Mouse (Mus musculus) heart, embryonic 10.5 days (tissue): ENCODE measurements around the gene Il10. TPM values are rescaled to one million over a fixed set of nuclear protein-coding genes. Genes with fewer than 3 reads are reported as not detected.

ENCODE experiments used
- DNase-seq: peaks from one replicate; pipeline ENCODE4 v3.0.0-alpha.2; 2017; ENCODE audit warnings: low spot score
- H3K27ac ChIP-seq: fragments of 300-500 bp; sonication (generic); 2 replicates; pipeline ENCODE4 v1.5.1; 2016; ENCODE audit warnings: mild to moderate bottlenecking
- H3K27me3 ChIP-seq: fragments of 300-500 bp; sonication (generic); 2 replicates; pipeline ENCODE4 v1.6.1; 2016; ENCODE audit warnings: mild to moderate bottlenecking; ENCODE audit not compliant: poor library complexity, insufficient read depth, severe bottlenecking
- H3K36me3 ChIP-seq: fragments of 300-500 bp; sonication (generic); 2 replicates; pipeline ENCODE4 v1.6.1; 2016; ENCODE audit warnings: mild to moderate bottlenecking, moderate library complexity
- H3K4me1 ChIP-seq: fragments of 300-500 bp; sonication (generic); 2 replicates; pipeline ENCODE4 v1.6.1; 2016; ENCODE audit warnings: mild to moderate bottlenecking
- H3K4me3 ChIP-seq: fragments of 300-500 bp; sonication (generic); 2 replicates; pipeline ENCODE4 v1.5.1; 2016; ENCODE audit warnings: mild to moderate bottlenecking, moderate library complexity
- H3K9me3 ChIP-seq: fragments of 300-500 bp; sonication (generic); 2 replicates; pipeline ENCODE4 v1.6.1; 2016; ENCODE audit warnings: mild to moderate bottlenecking, moderate library complexity
- WGBS: fragments of 180-500 bp; shearing (Covaris S2); methylation state at CpG from one replicate; pipeline ENCODE4 v1.1.7; 2016; 5-methylcytosine and 5-hydroxymethylcytosine counted together
- polyA plus RNA-seq: library from polyadenylated mRNA; unstranded; fragments of >200 nt; fragmentation: Nextera tagmentation; extraction: Ambion mirVana; gene quantifications from 2 replicates; pipeline ENCODE4 v1.2.1, GENCODE M21; 2016

Gene Il10
- polyA plus RNA-seq, 1 experiment from 2014 or later = not detected

DNA sequence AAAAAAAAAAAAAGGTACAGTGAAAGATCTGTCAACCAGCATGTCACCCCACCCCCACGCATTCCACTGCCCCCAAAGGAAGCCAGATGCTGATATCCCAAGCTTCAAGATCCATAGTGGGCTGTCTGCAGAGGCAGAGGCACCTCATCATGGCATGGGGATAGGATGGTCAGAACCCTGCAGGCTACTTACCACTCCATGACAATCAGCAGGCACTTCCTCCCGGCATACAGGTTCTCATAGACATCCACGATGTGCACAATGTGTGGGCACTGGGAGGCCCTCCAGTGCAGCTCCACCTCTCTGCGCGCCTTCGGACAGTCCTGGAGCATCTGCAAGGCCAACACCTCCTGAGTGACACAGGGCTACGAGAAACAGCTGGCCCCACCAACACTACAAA lies 38.8 kb downstream of the Il10 start:
- no peak for DNase-seq
- Histone ChIP-seq H3K4me3 (no peak overlapping the region), H3K36me3 (peaks cover 46% of the 10 kb centered on the region), H3K4me1 (peaks cover 65% of the 10 kb centered on the region), H3K27me3 (no peaks in the 10 kb centered on the region), H3K9me3 (no peaks in the 10 kb centered on the region), H3K27ac (0 out of 2 replicates have a peak overlapping the region, but pooled peaks have one; percentile 37)
- 45% methylated on average over 7 of the region's 7 CpGs for WGBS

DNA sequence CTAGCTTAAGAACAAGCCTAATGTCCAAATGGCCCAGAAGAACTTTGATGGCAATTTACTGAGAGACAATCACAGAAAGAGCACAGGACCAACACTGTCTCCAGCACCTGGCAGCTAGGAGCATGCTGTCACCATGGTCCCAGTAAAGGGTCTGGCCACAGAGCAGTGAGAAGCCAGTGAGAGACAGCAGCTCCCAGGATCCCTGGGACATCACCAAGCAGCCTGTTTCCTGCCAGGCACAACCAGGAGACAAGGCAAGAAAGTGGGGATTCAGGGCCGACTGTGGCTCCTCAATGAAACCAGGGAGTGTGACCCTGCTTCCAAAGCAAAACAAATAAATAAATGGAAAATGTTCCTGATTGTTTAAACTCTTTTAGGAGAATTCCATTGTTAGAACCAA lies 39.8 kb downstream of the Il10 start:
- Histone ChIP-seq H3K9me3 (no peaks in the 10 kb centered on the region), H3K4me3 (no peak overlapping the region), H3K27ac (peak overlapping the region; percentile 37; the same call in 1 of the 2 replicates), H3K4me1 (peaks cover 69% of the 10 kb centered on the region), H3K27me3 (no peaks in the 10 kb centered on the region), H3K36me3 (peaks cover 37% of the 10 kb centered on the region)
- WGBS = 52% methylated on average over 1 of the region's 1 CpGs
- no peak for DNase-seq

DNA sequence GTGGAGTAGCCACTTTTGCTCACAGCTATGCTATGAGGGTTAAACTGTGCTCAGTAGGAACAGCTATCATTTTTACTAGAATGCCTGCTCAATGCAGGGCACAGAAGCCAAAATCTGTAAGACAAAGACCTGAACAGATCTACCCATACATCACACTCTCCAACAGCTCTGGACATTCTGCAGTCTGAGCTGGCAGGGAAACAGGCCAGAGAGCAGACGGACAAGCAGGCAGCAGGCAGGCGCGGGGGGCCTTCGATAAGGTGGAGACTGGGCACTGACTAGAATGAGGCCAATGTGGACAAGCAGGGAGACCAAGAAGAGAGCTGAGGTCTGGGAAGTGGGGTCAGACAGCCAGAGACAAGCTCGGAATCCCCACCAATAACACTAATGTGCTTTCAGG lies 40.2 kb downstream of the Il10 start:
- Histone ChIP-seq H3K36me3 (peaks cover 33% of the 10 kb centered on the region), H3K4me1 (peaks cover 74% of the 10 kb centered on the region), H3K9me3 (no peaks in the 10 kb centered on the region), H3K27me3 (no peaks in the 10 kb centered on the region), H3K4me3 (no peak overlapping the region), H3K27ac (peak overlapping the region; percentile 37; the same call in 1 of the 2 replicates)
- whole genome bisulfite sequencing = 79% methylated on average over 5 of the region's 5 CpGs
- no peak for DNase-seq

DNA sequence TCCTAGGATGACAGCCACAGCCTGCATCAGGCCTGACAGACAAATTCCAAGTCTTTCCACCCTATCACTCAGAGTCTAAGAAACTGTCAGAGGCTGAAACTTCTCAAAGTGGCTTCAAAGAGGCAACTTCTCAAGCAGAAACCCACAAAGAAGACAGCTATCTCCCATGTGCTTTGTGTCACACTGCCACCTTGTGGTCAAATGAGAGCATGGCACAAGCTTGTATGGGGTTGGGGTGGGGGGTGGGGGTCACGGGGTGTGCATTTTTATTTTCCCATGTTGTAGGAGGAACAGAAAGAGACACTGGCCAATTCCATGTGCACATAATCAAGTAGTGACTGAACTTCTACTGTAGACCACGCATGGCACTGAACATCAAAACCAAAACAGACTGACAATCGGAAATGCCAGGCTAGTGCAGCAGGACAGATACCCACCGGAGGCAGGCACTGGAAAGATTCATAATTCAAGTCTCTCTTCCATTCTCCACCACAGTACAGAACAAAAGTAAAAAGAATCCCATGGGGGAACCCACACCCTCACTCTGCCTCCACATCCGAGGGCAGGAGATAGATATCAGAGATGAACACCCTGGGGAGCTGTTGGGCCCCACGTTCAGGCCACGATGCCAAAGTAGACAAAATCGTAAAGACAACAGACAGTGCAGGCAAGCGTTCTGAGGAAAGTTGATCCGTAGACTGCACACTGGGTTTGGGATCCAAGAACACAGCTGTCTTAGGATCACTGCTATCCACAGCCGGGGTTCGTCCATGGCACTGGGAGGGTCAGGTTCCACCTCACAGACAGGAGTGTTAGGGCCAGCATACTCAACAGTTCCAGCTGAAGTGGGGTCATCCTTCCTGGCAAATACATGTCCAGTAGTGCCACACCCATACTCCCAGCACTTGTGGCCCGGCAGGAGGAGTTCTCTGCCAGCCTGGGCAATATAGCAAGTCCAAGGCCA lies 40.9 kb downstream of the Il10 start:
- Histone ChIP-seq H3K27ac (peak overlapping the region; percentile 42; the same call in 1 of the 2 replicates), H3K9me3 (no peaks in the 10 kb centered on the region), H3K4me3 (no peak overlapping the region), H3K27me3 (no peaks in the 10 kb centered on the region), H3K4me1 (peaks cover 77% of the 10 kb centered on the region), H3K36me3 (peaks cover 26% of the 10 kb centered on the region)
- no peak for DNase-seq
- 69% methylated on average over 13 of the region's 13 CpGs for WGBS

DNA sequence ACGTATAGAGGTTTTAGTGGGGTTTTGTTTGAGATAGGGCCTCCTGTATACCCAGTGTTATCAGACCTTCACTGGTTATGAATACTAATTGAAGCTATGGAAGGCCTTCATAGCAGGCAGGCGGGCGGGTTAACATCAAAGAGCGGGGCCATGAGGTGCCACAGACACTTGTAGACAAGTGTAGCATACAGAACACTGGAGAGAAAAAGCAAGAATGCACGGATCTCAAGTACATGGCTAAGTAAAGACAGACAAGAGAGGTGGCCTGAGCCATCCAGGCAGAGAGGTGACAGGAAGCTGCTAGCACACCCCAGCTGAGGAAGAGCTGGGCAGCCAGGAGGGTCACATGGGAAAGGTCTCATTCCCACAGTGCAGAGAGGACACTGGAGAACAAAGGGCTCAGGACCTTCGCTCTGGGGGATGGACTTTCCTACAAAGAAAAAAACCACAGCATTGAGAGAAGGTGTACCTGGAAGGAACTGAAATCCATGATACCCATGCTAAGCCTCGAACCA lies 42.2 kb downstream of the Il10 start:
- DNase-seq = no peak
- Histone ChIP-seq H3K27ac (peak overlapping the region; percentile 68), H3K4me1 (peaks cover 77% of the 10 kb centered on the region), H3K4me3 (0 out of 2 replicates have a peak overlapping the region, but pooled peaks have one; percentile 18), H3K27me3 (no peaks in the 10 kb centered on the region), H3K9me3 (no peaks in the 10 kb centered on the region), H3K36me3 (peaks cover 17% of the 10 kb centered on the region)
- WGBS = 59% methylated on average over 7 of the region's 7 CpGs

GRCm38 (mm10) chr1:131062821-131063220 lies 43.2 kb downstream of the Il10 start:
- 63% methylated on average over 6 of the region's 6 CpGs for WGBS
- H3K4me1 ChIP-seq = peaks cover 74% of the 10 kb centered on the region
- peak overlapping the region; percentile 68 for H3K27ac ChIP-seq
- H3K36me3 ChIP-seq = peaks cover 11% of the 10 kb centered on the region
- DNase-seq = no peak
- peak overlapping the region; percentile 16 for H3K4me3 ChIP-seq
- H3K9me3 ChIP-seq = no peaks in the 10 kb centered on the region
- no peaks in the 10 kb centered on the region for H3K27me3 ChIP-seq

- peaks cover 66% of the 10 kb centered on the region for H3K4me1 ChIP-seq
Measured at GRCm38 (mm10) chr1:131064202-131064601, 44.6 kb downstream of the Il10 start.

GRCm38 (mm10) chr1:131068011-131068727 lies 48.5 kb downstream of the Il10 start:
- H3K36me3 ChIP-seq = peaks cover 20% of the 10 kb centered on the region
- no peak for DNase-seq
- H3K27me3 ChIP-seq = no peaks in the 10 kb centered on the region
- no peak overlapping the region for H3K4me3 ChIP-seq
- peaks cover 40% of the 10 kb centered on the region for H3K4me1 ChIP-seq
- WGBS = 83% methylated on average over 10 of the region's 10 CpGs
- H3K27ac ChIP-seq = no peak overlapping the region
- H3K9me3 ChIP-seq = no peaks in the 10 kb centered on the region

More at GRCm38 (mm10) chr1:131064202-131064601, 44.6 kb downstream of the Il10 start:
- H3K27ac ChIP-seq = no peak overlapping the region
- no peak for DNase-seq
- no peaks in the 10 kb centered on the region for H3K9me3 ChIP-seq
- no peak overlapping the region for H3K4me3 ChIP-seq
- H3K27me3 ChIP-seq = no peaks in the 10 kb centered on the region
- peaks cover 18% of the 10 kb centered on the region for H3K36me3 ChIP-seq
- WGBS = 42% methylated on average over 6 of the region's 6 CpGs

GRCm38 (mm10) chr1:131069010-131069409 lies 49.4 kb downstream of the Il10 start:
- Histone ChIP-seq H3K27ac (no peak overlapping the region), H3K9me3 (no peaks in the 10 kb centered on the region), H3K27me3 (no peaks in the 10 kb centered on the region), H3K4me3 (no peak overlapping the region), H3K4me1 (peaks cover 40% of the 10 kb centered on the region), H3K36me3 (peaks cover 20% of the 10 kb centered on the region)
- WGBS = 86% methylated on average over 7 of the region's 7 CpGs
- no peak for DNase-seq

DNA sequence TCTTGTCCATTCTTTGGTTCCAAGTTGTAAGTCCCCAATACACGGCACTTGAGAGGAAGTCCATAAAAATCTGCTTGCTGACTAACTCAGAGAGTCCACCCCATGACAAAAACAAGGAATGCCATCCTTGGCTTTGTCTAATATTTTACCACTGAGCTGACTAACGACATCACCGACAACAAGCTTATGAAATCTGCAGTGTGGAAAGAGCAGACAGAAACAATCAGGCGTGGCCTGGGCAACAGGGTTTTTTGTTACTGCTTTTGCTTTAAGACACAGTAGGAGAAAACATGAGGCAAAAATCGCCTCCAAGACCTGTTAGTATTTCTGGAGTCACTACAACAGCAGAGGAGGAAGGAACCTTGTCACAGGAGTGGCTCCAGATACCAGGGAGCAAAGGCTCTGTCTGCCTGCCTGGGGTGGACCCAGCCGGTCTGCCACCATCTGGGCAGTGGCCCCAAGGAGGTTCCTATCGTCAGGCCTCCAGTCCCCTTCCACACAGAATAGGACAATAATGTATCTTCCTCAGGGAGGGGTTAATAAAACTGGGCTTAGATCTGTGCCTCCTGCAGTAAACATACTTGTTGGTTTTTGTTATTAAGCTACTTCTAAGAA lies 52.8 kb downstream of the Il10 start:
- 81% methylated on average over 7 of the region's 7 CpGs for WGBS
- DNase-seq = no peak
- Histone ChIP-seq H3K27ac (no peak overlapping the region), H3K36me3 (peaks cover 15% of the 10 kb centered on the region; the same call in 1 of the 2 replicates), H3K27me3 (no peaks in the 10 kb centered on the region), H3K4me1 (peaks cover 62% of the 10 kb centered on the region), H3K4me3 (no peak overlapping the region), H3K9me3 (no peaks in the 10 kb centered on the region)

DNA sequence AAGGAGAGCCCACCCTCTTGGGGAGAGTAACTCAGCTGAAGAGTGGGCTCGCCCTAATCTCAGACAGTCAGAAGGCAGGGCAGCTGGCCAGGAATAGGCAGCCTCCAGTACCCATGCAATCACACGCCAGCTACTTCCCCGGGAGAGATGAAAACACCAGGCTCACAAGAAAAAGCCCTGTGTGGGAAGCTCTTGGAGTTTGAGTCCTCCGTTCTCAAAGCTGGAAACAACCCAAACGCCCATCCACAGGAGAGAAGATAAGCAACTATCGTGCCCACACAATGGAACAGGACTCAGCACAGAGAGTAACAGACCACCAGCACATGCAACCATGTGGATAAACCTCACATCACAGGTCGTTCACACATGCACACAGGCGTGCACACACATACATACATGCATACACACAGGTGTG lies 54.9 kb downstream of the Il10 start:
- Histone ChIP-seq H3K4me1 (peaks cover 70% of the 10 kb centered on the region), H3K27me3 (no peaks in the 10 kb centered on the region), H3K9me3 (no peaks in the 10 kb centered on the region), H3K4me3 (0 out of 2 replicates have a peak overlapping the region, but pooled peaks have one; percentile 5), H3K27ac (peak overlapping the region; percentile 69; the same call in 1 of the 2 replicates), H3K36me3 (0 out of 2 replicates have a peak, but pooled peaks cover 5% of the 10 kb centered on the region)
- 41% methylated on average over 8 of the region's 8 CpGs for WGBS
- DNase-seq = no peak
